Mouse (Mus musculus): Measurements from ENCODE around the gene Asphd2.
A peak's percentile ranks its signal among the peaks of the same experiment; 100 is the strongest.

Asphd2 gene

DNA sequence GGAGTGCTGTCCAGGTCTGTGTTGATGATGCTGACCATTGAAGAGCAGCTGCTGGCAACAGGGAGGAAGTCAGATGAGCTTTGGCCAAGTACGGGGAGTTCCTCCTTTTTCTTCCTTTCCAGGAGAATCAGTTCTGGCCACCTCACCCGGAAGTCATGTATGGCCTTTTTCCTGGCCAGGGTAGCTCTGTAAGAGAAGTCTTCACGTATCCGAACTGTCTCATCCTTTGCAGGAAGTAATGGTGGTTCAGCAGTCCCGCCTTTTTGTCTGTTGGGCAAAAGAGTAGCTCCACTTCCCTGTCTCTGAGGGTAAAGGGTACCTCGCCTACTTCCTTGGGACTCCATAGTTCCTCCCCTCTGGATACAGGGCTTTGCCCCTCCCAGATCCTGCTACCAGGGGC lies 39.2 kb downstream of the Asphd2 start:
- DNase-seq (ENCODE audit: low read depth, low spot score) = no peak

DNA sequence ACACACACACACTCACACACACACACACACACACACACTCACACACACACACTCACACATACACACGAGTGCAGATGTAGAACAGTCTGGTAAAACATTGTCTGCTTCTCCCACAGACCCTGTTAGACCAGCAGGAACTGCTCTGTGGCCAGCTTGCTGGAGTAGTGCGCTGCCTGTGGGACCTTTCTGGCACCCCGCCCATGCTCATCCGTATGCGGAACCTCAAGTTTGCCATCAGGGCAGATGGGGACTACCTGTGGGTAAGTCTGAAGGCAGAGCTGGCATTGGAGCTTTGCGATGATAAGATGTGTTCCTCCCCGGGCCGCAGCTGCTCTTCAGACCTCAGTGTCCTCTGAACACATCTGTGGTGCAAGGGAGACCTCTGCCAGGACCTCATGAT lies 45.5 kb downstream of the Asphd2 start:
- no peak for DNase-seq (ENCODE audit: low read depth, low spot score)

DNA sequence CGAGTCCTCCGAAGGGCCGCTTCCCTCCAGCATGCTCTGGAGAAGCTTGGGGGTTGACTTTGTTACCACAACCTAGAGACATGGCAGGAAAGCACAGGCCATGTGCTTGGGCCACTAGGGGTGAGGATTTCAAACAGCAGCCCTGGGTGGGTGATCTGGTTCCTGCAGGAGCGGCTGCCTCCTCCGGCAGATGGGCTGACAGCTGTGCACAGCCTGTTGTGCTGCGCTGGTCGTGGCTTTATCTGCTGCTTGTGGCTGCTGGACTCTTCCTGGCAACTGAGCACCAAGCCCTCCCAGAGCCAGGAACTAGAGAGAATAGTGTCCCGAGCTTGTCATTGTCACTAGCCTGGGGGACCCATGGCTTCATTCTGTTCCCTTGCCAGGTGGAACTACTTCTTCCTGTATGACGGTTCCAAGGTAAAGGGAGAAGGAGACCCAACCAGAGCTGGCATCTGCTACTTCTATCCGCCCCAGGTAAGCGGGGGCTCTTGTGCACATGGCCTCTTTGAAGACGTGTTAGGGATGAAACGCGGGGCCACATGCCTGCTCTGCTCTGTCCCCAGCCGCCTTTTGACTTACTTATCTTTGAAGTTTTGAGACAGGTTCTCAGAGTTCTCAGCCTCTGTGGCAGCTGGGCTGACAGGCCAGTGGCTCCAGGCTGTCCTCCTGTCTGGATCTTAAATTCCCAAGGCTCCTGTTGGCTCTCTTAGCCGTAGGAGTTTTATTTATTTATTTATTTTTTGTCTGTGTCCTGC lies 48.3 kb downstream of the Asphd2 start:
- DNase-seq (ENCODE audit: low read depth, low spot score) = no peak

DNA sequence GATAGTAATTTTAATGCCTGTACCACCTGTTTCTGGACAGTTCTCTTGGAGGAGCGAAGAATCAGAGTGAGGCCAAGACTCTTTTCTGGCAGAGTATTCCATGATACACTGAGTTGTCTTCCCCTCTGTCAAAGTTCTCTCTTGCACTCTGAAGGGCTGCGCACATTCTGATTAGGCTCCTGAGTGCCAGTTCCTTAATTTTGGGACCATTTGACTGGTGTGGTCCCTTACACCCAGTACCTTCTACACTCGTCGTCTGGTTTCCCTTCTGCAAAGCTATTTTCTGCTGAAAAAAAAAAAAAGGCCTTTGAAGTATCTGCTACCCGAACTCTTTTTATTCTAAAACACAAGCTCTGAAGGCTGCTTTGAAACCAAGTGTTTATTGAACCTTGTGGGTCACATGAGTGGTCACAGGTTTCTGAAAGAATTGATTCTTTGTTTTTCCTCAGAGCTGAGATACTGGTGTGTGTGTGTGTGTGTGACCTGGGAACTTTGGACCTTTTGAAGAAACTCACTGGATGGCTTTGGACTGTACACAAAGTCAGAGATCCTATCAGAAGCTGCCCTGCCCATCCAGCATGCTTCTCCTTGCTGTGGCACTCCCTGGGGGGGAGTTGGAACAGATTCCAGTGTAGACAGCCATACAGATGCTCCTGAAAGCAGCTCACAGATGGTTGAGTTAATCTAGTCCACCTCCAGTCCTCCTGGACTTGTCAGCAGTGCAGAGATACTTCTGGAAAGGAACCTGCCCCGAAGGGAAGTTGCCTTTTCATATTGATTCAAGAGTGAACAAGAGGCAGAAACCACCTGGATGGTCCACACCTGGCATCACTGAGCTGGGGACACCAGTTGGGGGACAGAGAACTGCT lies 50.3 kb downstream of the Asphd2 start:
- no peak for DNase-seq (ENCODE audit: low read depth, low spot score)

DNA sequence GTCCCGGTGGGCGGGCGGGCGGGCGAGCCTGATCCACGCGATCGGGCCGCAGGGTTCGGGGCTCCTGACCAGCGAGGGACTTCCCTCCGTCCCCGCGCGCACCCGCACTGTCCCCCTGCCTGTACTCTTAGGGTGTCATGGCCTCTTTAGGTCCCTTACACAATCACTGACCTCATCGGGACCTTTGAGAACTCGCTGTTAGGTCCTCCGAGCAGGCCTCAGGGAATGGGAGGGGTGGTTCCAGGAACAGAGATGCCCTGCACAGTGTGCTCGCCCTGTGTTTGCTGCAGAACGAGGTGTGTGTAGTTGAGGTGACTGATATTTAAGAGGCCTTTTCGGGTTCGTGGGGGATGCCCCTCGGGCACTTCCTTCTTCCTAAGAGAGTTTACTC lies 51.5 kb downstream of the Asphd2 start:
- no peak for DNase-seq (ENCODE audit: low read depth, low spot score)

DNA sequence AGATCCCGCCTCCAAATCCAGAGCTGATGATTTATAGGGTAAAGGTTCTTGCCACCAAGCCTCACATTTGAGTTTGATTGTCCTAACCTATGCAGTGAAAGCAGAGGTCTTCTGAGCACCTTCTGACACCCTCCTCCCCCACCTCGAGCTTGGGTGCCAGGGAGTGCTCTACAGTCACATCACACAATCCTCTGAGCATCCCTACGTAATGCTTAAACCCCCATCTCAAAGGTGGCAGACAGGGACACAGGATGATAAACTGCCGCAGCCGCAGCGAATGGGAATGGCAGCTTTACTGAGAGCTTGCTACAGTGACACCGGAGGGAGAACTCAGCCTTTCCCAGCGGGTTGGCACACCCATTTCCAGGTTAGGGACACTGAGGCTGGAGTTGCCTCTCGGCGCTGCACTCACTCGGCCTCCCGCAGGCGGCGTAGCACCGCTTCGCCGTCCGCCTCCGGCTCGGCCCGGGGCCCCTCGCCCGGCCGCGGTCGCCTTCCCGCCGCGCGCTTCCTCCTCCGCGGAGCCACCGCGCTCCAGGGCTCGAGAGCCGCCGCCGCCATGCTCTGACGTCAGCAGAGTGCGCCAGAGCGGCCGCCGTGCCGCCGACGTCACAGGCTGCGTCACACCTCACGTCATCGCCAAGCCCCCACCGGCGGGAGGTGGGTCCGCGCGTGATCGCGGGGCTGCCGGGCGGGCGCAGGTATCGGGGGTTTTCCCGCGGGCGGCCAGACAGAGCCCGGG lies 52.0 kb downstream of the Asphd2 start, which contains the start of the genes Srrd and Hps4:
TSS of gene Srrd (minus strand) at position 578 of the 742 bp plus-strand sequence.
TSS of gene Hps4 (plus strand) at position 621 of the 742 bp plus-strand sequence.
- DNase-seq (ENCODE audit: low read depth, low spot score) = peak; percentile 59

DNA sequence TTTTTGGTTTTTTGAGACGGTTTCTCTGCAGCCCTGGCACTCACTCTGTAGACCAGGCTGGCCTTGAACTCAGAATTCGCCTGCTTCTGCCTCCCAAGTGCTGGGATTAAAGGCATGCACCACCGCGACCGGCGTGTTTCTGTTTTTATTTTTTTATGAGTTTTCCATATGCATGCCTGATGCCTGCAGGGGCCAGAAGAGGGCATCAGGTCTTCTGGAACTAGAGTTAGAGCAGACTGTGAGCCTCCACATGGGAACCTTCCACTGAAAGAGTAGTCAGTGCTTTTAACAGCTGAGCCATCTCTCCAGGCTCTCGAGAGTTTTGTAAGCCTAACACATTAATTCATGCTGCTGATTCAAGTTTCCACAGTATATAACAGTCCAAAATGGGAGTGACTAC lies 55.5 kb downstream of the Asphd2 start:
- DNase-seq (ENCODE audit: low read depth, low spot score) = no peak

DNA sequence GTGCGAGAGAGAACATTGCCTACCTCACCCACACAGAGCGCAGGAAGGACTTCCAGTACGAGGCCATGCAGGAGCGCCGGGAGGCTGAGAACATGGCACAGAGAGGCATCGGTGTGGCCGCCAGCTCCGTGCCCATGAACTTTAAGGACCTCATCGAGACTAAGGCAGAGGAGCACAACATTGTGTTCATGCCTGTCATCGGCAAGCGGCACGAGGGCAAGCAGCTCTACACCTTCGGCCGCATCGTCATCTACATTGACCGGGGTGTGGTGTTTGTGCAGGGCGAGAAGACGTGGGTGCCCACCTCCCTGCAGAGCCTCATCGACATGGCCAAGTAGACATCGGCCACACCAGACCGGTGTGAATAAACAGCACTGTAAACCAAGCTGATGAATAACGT lies 57.7 kb downstream of the Asphd2 start:
- DNase-seq (ENCODE audit: low read depth, low spot score) = no peak

DNA sequence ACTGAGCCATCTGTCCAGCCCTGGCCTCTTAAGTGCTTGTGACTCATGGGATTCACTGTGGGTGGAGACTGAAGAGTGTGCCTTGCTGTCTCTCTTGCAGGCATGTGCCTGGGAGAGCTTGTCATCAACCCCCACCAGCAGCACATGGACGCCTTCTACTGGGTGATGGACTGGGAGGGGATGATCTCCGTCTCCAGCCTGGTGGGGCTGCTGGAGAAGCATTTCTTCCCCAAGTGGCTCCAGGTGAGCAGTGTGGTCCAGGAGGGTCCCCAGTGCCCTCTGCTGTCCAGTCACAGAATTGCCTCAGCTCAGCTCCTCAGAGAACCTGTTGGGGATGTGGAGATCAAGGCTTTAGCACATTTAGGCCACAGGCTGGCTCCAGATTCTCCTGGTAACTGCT lies 59.2 kb downstream of the Asphd2 start:
- no peak for DNase-seq (ENCODE audit: low read depth, low spot score)

Data from skeletal muscle tissue, adult 2 months (tissue).